Mouse (Mus musculus) stomach, postnatal 0 days (tissue): ENCODE results near the gene Nup214. TPM values are rescaled to one million over a fixed set of nuclear protein-coding genes. Genes with fewer than 3 reads are reported as not detected.

ENCODE experiments used
- ATAC-seq: fragments of 200-750 bp; cut with Nextera tagmentation; 2 replicates; pipeline ENCODE4 v1.8.0; 2017; ENCODE audit not compliant: low FRiP score, low TSS enrichment
- DNase-seq: peaks from one replicate; pipeline ENCODE4 v3.0.0-alpha.2; 2016; ENCODE audit warnings: low spot score
- H3K27ac ChIP-seq: fragments of 300-500 bp; sonication (generic); replicated peaks from 2 replicates; pipeline ENCODE4 v1.5.1; 2014; ENCODE audit warnings: mild to moderate bottlenecking, control low read depth
- H3K27me3 ChIP-seq: fragments of 300-500 bp; sonication (generic); 2 replicates; pipeline ENCODE4 v1.6.1; 2014; ENCODE audit warnings: low read length; ENCODE audit not compliant: control insufficient read depth, insufficient read depth
- H3K36me3 ChIP-seq: fragments of 300-500 bp; sonication (generic); 2 replicates; pipeline ENCODE4 v1.6.1; 2014; ENCODE audit warnings: low read length, mixed read lengths; ENCODE audit not compliant: control insufficient read depth, insufficient read depth
- H3K4me1 ChIP-seq: fragments of 300-500 bp; sonication (generic); replicated peaks from 2 replicates; pipeline ENCODE4 v1.6.1; 2014; ENCODE audit warnings: antibody characterized with exemption; ENCODE audit not compliant: control insufficient read depth, insufficient read depth
- H3K4me2 ChIP-seq: fragments of 300-500 bp; sonication (generic); replicated peaks from 2 replicates; pipeline ENCODE4 v1.6.1; 2014; ENCODE audit warnings: low read depth, mild to moderate bottlenecking, control low read depth, moderate library complexity
- H3K4me3 ChIP-seq: fragments of 300-500 bp; sonication (generic); 2 replicates; pipeline ENCODE4 v1.5.1; 2014; ENCODE audit warnings: low read depth, low read length, control low read depth
- H3K9ac ChIP-seq: fragments of 300-500 bp; sonication (generic); 2 replicates; pipeline ENCODE4 v1.6.1; 2014; ENCODE audit warnings: mild to moderate bottlenecking, low read length, control low read depth, mixed read lengths
- H3K9me3 ChIP-seq: fragments of 300-500 bp; sonication (generic); 2 replicates; pipeline ENCODE4 v1.6.1; 2016; ENCODE audit warnings: low read length; ENCODE audit not compliant: control insufficient read depth
- CTCF ChIP-seq: IDR thresholded peaks from 2 replicates; pipeline ENCODE4 v1.5.1; 2016; ENCODE audit warnings: antibody characterized with exemption, low read depth, mild to moderate bottlenecking, moderate library complexity
- EP300 ChIP-seq: optimal IDR thresholded peaks from 2 replicates; pipeline ENCODE3; 2016; ENCODE audit warnings: antibody characterized with exemption
- WGBS: fragments of 180-500 bp; shearing (Covaris S2); extraction: QIAGEN DNeasy Blood & Tissue Kit; methylation state at CpG from one replicate; pipeline ENCODE4 v1.1.7; 2014; 5-methylcytosine and 5-hydroxymethylcytosine counted together
- polyA plus RNA-seq: library from polyadenylated mRNA; unstranded; fragments of >200 nt; fragmentation: Nextera tagmentation; extraction: Ambion mirVana; gene quantifications from 2 replicates; pipeline ENCODE4 v1.2.1, GENCODE M21; 2015

Nup214 gene
- polyA plus RNA-seq, 1 experiment from 2014 or later = 33.6 TPM

DNA sequence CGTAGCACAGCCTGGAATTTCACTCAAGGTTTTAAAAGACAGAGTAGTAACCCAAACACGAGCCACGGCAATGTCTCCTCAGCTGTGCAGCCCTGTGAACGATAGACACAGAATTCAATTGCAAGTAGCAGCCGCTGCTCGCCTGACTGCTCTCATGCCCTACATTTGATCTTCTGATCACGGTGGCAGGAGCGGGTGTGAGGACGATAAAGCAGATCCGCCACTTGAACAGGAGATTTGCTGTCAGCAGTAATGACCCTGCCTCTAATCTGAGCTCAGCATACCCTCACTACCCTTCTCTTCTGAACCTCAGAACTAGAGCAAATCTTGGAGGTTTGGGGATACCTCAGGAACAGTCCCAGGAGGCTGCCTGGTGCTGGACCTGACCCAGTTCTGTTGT lies 71.8 kb downstream of the Nup214 start:
- no peaks in the 10 kb centered on the region for H3K4me1 ChIP-seq
- no peaks in the 10 kb centered on the region for H3K9me3 ChIP-seq
- no peak overlapping the region for H3K9ac ChIP-seq
- H3K36me3 ChIP-seq = peaks cover 24% of the 10 kb centered on the region
- ATAC-seq = no peak
- no peaks in the 10 kb centered on the region for H3K27me3 ChIP-seq
- H3K27ac ChIP-seq = no peak overlapping the region
- no peak for DNase-seq
- H3K4me2 ChIP-seq = no peak overlapping the region
- TF ChIP-seq EP300 = no peak
- no peak for TF ChIP-seq CTCF
- WGBS = 87% methylated on average over 10 of the region's 10 CpGs
- H3K4me3 ChIP-seq = no peak overlapping the region

GRCm38 (mm10) chr2:32047323-32047722 lies 73.1 kb downstream of the Nup214 start:
- ATAC-seq = no peak
- Histone ChIP-seq H3K27me3 (no peaks in the 10 kb centered on the region), H3K4me1 (no peaks in the 10 kb centered on the region), H3K9ac (no peak overlapping the region), H3K9me3 (no peaks in the 10 kb centered on the region), H3K27ac (no peak overlapping the region), H3K4me3 (no peak overlapping the region), H3K36me3 (peaks cover 26% of the 10 kb centered on the region), H3K4me2 (no peak overlapping the region)
- TF ChIP-seq EP300 (no peak), CTCF (no peak)
- no peak for DNase-seq
- whole genome bisulfite sequencing = 90% methylated on average over 10 of the region's 10 CpGs

GRCm38 (mm10) chr2:32051791-32052190 lies 77.6 kb downstream of the Nup214 start:
- no peaks in the 10 kb centered on the region for H3K9me3 ChIP-seq
- DNase-seq = no peak
- H3K36me3 ChIP-seq = peaks cover 21% of the 10 kb centered on the region
- WGBS = 80% methylated on average over 8 of the region's 8 CpGs
- H3K4me1 ChIP-seq = no peaks in the 10 kb centered on the region
- H3K27ac ChIP-seq = no peak overlapping the region
- H3K4me3 ChIP-seq = no peak overlapping the region
- H3K9ac ChIP-seq = no peak overlapping the region
- H3K4me2 ChIP-seq = no peak overlapping the region
- H3K27me3 ChIP-seq = no peaks in the 10 kb centered on the region
- no peak for ATAC-seq
- TF ChIP-seq EP300 (no peak), CTCF (no peak)

GRCm38 (mm10) chr2:32052418-32052817 lies 78.2 kb downstream of the Nup214 start:
- WGBS = 92% methylated on average over 7 of the region's 7 CpGs
- Histone ChIP-seq H3K27me3 (no peaks in the 10 kb centered on the region), H3K36me3 (peaks cover 17% of the 10 kb centered on the region), H3K4me1 (no peaks in the 10 kb centered on the region), H3K4me3 (no peak overlapping the region), H3K9ac (no peak overlapping the region), H3K9me3 (no peaks in the 10 kb centered on the region), H3K4me2 (no peak overlapping the region), H3K27ac (no peak overlapping the region)
- TF ChIP-seq CTCF = no peak
- no peak for TF ChIP-seq EP300
- no peak for DNase-seq
- no peak for ATAC-seq

DNA sequence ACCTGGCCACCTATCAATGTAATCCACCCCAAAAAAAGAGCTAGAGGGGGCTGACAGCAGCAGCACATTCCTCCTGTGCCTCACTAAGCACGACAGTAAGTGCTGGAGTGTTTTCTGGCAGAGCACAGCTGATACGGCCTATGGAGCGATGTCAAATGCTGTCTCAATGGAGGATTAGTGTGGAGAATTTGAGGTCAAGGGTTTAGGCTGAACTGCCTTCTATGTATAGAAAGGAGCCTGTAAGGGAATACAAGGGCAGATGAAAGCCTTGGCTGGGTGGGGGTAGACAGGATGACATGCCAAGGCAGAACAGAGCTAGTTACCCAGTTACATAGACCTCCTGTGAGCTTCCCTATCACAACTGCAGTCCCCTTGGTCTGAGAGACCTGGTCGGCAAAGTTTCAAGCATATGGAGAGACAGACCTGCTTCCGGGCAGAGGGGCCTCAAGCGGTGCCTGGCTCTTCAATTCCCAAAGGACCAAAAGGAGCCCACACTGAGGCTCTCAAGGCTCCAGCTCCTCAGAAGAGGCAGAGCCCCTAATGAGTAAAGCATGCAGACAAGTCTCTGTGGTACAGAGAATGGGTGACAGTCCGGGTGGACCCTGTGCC lies 81.2 kb downstream of the Nup214 start:
- H3K4me3 ChIP-seq = no peak overlapping the region
- H3K27ac ChIP-seq = no peak overlapping the region
- H3K27me3 ChIP-seq = no peaks in the 10 kb centered on the region
- no peak for ATAC-seq
- no peaks in the 10 kb centered on the region for H3K4me1 ChIP-seq
- WGBS = 61% methylated on average over 7 of the region's 7 CpGs
- peaks cover 10% of the 10 kb centered on the region for H3K36me3 ChIP-seq
- TF ChIP-seq EP300 = no peak
- no peak for TF ChIP-seq CTCF
- DNase-seq = no peak
- H3K4me2 ChIP-seq = no peak overlapping the region
- H3K9ac ChIP-seq = no peak overlapping the region
- H3K9me3 ChIP-seq = no peaks in the 10 kb centered on the region

GRCm38 (mm10) chr2:32056524-32056923 lies 82.3 kb downstream of the Nup214 start:
- TF ChIP-seq CTCF = no peak
- no peak for TF ChIP-seq EP300
- Histone ChIP-seq H3K4me2 (no peak overlapping the region), H3K9me3 (no peaks in the 10 kb centered on the region), H3K4me1 (no peaks in the 10 kb centered on the region), H3K27me3 (no peaks in the 10 kb centered on the region), H3K27ac (no peak overlapping the region), H3K4me3 (no peak overlapping the region), H3K36me3 (peaks cover 7% of the 10 kb centered on the region; the same call in 1 of the 2 replicates), H3K9ac (no peak overlapping the region)
- 78% methylated on average over 10 of the region's 10 CpGs for WGBS
- ATAC-seq (no peak), DNase-seq (no peak)
